Mouse (Mus musculus): Measurements from ENCODE around the gene Akt2. TPM values are rescaled to one million over a fixed set of nuclear protein-coding genes. Genes with fewer than 3 reads are reported as not detected.

Akt2 gene
- polyA plus RNA-seq, 1 experiment from 2014 or later, result 75.3 TPM

GRCm38 (mm10) chr7:27592934-27593645 is 1.7 kb downstream of the Akt2 start:
- peak; percentile 48 for DNase-seq (ENCODE audit: low spot score)
- Histone ChIP-seq H3K4me1 (replicated peaks; ENCODE audit: insufficient read depth, low read length) (peaks cover 23% of the 10 kb centered on the region), H3K4me2 (ENCODE audit: low read length) (peak overlapping the region; percentile 67), H3K9me3 (replicated peaks; ENCODE audit: low read length) (no peaks in the 10 kb centered on the region), H3K27ac (peak overlapping the region; percentile 96), H3K4me3 (replicated peaks; ENCODE audit: low read depth, low read length) (peak overlapping the region; percentile 83), H3K36me3 (ENCODE audit: insufficient read depth, low read length) (no peaks in the 10 kb centered on the region), H3K9ac (ENCODE audit: low read depth, low read length) (peak overlapping the region; percentile 82), H3K27me3 (ENCODE audit: insufficient read depth, low read length) (no peaks in the 10 kb centered on the region)
- ATAC-seq (replicated peaks; ENCODE audit: low FRiP score, low read depth), result no peak
- no peak for TF ChIP-seq CTCF (IDR thresholded peaks at IDR 0.05; ENCODE audit: low read depth)
- 30% methylated on average over 12 of the region's 12 CpGs for WGBS

GRCm38 (mm10) chr7:27596586-27597503 is 5.5 kb downstream of the Akt2 start:
- peak overlapping the region; percentile 23; the same call in 1 of the 2 replicates for H3K9ac ChIP-seq (ENCODE audit: low read depth, low read length)
- no peaks in the 10 kb centered on the region for H3K9me3 ChIP-seq (replicated peaks; ENCODE audit: low read length)
- H3K36me3 ChIP-seq (ENCODE audit: insufficient read depth, low read length), result no peaks in the 10 kb centered on the region
- ATAC-seq (replicated peaks; ENCODE audit: low FRiP score, low read depth), result peak; percentile 52; the same call in 1 of the 2 replicates
- WGBS, result 20% methylated on average over 10 of the region's 10 CpGs
- peak overlapping the region; percentile 75 for H3K27ac ChIP-seq
- H3K4me2 ChIP-seq (ENCODE audit: low read length), result peak overlapping the region; percentile 29
- peak; percentile 76 for DNase-seq (ENCODE audit: low spot score)
- peaks cover 23% of the 10 kb centered on the region for H3K4me1 ChIP-seq (replicated peaks; ENCODE audit: insufficient read depth, low read length)
- TF ChIP-seq CTCF (IDR thresholded peaks at IDR 0.05; ENCODE audit: low read depth), result no peak
- no peaks in the 10 kb centered on the region for H3K27me3 ChIP-seq (ENCODE audit: insufficient read depth, low read length)
- H3K4me3 ChIP-seq (replicated peaks; ENCODE audit: low read depth, low read length), result no peak overlapping the region

- DNase-seq (ENCODE audit: low spot score) (no peak), ATAC-seq (replicated peaks; ENCODE audit: low FRiP score, low read depth) (no peak)
- Histone ChIP-seq H3K36me3 (ENCODE audit: insufficient read depth, low read length) (no peaks in the 10 kb centered on the region), H3K4me1 (replicated peaks; ENCODE audit: insufficient read depth, low read length) (peaks cover 18% of the 10 kb centered on the region), H3K27me3 (ENCODE audit: insufficient read depth, low read length) (no peaks in the 10 kb centered on the region), H3K4me2 (ENCODE audit: low read length) (no peak overlapping the region), H3K9me3 (replicated peaks; ENCODE audit: low read length) (no peaks in the 10 kb centered on the region), H3K27ac (no peak overlapping the region), H3K4me3 (replicated peaks; ENCODE audit: low read depth, low read length) (no peak overlapping the region), H3K9ac (ENCODE audit: low read depth, low read length) (no peak overlapping the region)
- TF ChIP-seq CTCF (IDR thresholded peaks at IDR 0.05; ENCODE audit: low read depth), result no peak
- WGBS, result 78% methylated on average over 7 of the region's 7 CpGs
Observed at GRCm38 (mm10) chr7:27598053-27598452, 6.7 kb downstream of the Akt2 start.

- Histone ChIP-seq H3K4me1 (replicated peaks; ENCODE audit: insufficient read depth, low read length) (peaks cover 18% of the 10 kb centered on the region), H3K9ac (ENCODE audit: low read depth, low read length) (no peak overlapping the region), H3K36me3 (ENCODE audit: insufficient read depth, low read length) (no peaks in the 10 kb centered on the region), H3K4me3 (replicated peaks; ENCODE audit: low read depth, low read length) (no peak overlapping the region), H3K4me2 (ENCODE audit: low read length) (no peak overlapping the region), H3K9me3 (replicated peaks; ENCODE audit: low read length) (no peaks in the 10 kb centered on the region), H3K27ac (no peak overlapping the region), H3K27me3 (ENCODE audit: insufficient read depth, low read length) (no peaks in the 10 kb centered on the region)
- WGBS, result 60% methylated on average over 4 of the region's 4 CpGs
- DNase-seq (ENCODE audit: low spot score), result no peak
- TF ChIP-seq CTCF (IDR thresholded peaks at IDR 0.05; ENCODE audit: low read depth), result no peak
- no peak for ATAC-seq (replicated peaks; ENCODE audit: low FRiP score, low read depth)
Observed at GRCm38 (mm10) chr7:27601628-27602027, 10.3 kb downstream of the Akt2 start.

GRCm38 (mm10) chr7:27602161-27602560 is 10.8 kb downstream of the Akt2 start:
- peaks cover 17% of the 10 kb centered on the region for H3K4me1 ChIP-seq (replicated peaks; ENCODE audit: insufficient read depth, low read length)

GRCm38 (mm10) chr7:27602835-27603234 is 11.5 kb downstream of the Akt2 start:
- no peak for DNase-seq (ENCODE audit: low spot score)
- no peaks in the 10 kb centered on the region for H3K36me3 ChIP-seq (ENCODE audit: insufficient read depth, low read length)
- no peaks in the 10 kb centered on the region for H3K27me3 ChIP-seq (ENCODE audit: insufficient read depth, low read length)
- ATAC-seq (replicated peaks; ENCODE audit: low FRiP score, low read depth), result no peak
- H3K4me3 ChIP-seq (replicated peaks; ENCODE audit: low read depth, low read length), result no peak overlapping the region
- 62% methylated on average over 7 of the region's 7 CpGs for WGBS
- H3K27ac ChIP-seq, result no peak overlapping the region
- H3K9me3 ChIP-seq (replicated peaks; ENCODE audit: low read length), result no peaks in the 10 kb centered on the region
- no peak for TF ChIP-seq CTCF (IDR thresholded peaks at IDR 0.05; ENCODE audit: low read depth)
- peaks cover 17% of the 10 kb centered on the region for H3K4me1 ChIP-seq (replicated peaks; ENCODE audit: insufficient read depth, low read length)
- H3K9ac ChIP-seq (ENCODE audit: low read depth, low read length), result no peak overlapping the region
- H3K4me2 ChIP-seq (ENCODE audit: low read length), result no peak overlapping the region

More at GRCm38 (mm10) chr7:27602161-27602560, 10.8 kb downstream of the Akt2 start:
- Histone ChIP-seq H3K9ac (ENCODE audit: low read depth, low read length) (no peak overlapping the region), H3K4me3 (replicated peaks; ENCODE audit: low read depth, low read length) (no peak overlapping the region), H3K9me3 (replicated peaks; ENCODE audit: low read length) (no peaks in the 10 kb centered on the region), H3K4me2 (ENCODE audit: low read length) (no peak overlapping the region), H3K27ac (no peak overlapping the region), H3K27me3 (ENCODE audit: insufficient read depth, low read length) (no peaks in the 10 kb centered on the region), H3K36me3 (ENCODE audit: insufficient read depth, low read length) (no peaks in the 10 kb centered on the region)
- DNase-seq (ENCODE audit: low spot score) (no peak), ATAC-seq (replicated peaks; ENCODE audit: low FRiP score, low read depth) (no peak)
- no peak for TF ChIP-seq CTCF (IDR thresholded peaks at IDR 0.05; ENCODE audit: low read depth)
- 82% methylated on average over 2 of the region's 2 CpGs for WGBS

All from kidney, postnatal 0 days (tissue).